Mouse (Mus musculus): ENCODE data around the gene Fbxo46. TPM values are rescaled to one million over a fixed set of nuclear protein-coding genes. Genes with fewer than 3 reads are reported as not detected.

Gene Fbxo46
- total RNA-seq (2012; rRNA removed) (11.5 and 13.7 TPM in 2 replicates), polyA plus RNA-seq (2012; ENCODE audit: insufficient read depth in 1 of 2, insufficient read length in 2 of 2, low read depth in 1 of 2, low replicate concordance in 2 of 2, missing spikeins in 1 of 2) (10 to 100 TPM in 1 of 2 experiments, not detected in 1; 10.1 TPM)

DNA sequence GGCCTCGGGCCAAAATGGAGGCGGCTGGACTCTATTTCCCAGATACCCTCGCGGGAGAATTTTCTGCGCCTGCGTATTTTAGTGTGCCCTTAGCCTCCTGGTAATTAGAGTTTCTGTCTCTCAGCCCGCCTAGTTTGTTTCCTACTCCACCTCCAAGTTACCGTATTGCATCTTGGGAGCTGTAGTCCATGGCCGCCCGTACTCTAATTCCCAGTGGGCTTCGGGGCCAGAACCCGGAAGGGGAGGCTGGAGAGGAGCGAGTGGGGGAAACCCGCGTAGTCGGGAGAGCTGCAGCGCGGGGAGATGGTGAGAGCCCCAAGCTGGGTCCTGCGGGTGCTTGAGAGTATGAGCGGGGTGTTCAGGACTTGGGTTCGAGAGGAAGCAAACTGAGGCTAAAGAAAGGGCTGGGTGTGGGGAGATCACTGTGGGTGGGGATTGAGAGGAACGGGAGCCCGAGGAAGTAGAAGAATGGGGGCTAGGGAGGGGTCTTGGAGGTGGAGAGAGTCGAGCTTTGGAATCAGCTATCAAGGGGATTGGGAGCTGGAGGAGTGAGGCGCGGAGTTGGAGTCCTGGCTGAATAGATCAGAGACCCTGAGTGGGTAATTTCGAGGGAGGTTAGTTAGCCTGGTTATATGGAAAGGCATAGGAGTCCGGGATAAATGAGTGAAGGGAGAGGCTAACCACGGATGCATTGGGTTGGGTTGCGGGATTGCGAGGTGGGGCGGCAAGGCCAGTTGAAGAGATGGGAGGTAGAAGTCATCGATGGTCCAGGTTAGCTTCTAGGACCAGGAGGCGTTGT is at the start of gene Fbxo46:
Gene Fbxo46, plus strand, starts transcription at position 229 of the 799 bp plus-strand sequence.
- H3K27me3 ChIP-seq (ENCODE audit: control insufficient read depth in 1 of 2, insufficient read depth in 2 of 2, low read length in 2 of 2) = no peaks in the 10 kb centered on the region
- H3K9me3 ChIP-seq (replicated peaks; ENCODE audit: insufficient read depth, low read length) = no peaks in the 10 kb centered on the region
- peak within 1 kb of the TSS; percentile 26 for H3K27ac ChIP-seq (ENCODE audit: control insufficient read depth, low read depth, low read length)
- peaks cover 0 to 11% of the 10 kb centered on the region in 2 experiments; a peak in 2 of 4 replicates for H3K36me3 ChIP-seq (ENCODE audit: control insufficient read depth in 1 of 2, insufficient read depth in 2 of 2, low read length in 2 of 2)
- H3K79me2 ChIP-seq (ENCODE audit: control insufficient read depth, insufficient read depth, low read length, poor library complexity) = peaks cover 16% of the 10 kb centered on the region
- H3K9ac ChIP-seq (ENCODE audit: control insufficient read depth, low read depth, low read length, poor library complexity, severe bottlenecking) = peak within 1 kb of the TSS; percentile 87
- peak; percentile 98 for DNase-seq (ENCODE audit: low read depth, low spot score)
- H3K4me1 ChIP-seq (ENCODE audit: control insufficient read depth in 1 of 2, insufficient read depth in 2 of 2, low read length in 2 of 2) = peaks cover 2 to 9% of the 10 kb centered on the region in 2 experiments; a peak in 3 of 4 replicates
- H3K4me3 ChIP-seq (ENCODE audit: control insufficient read depth in 1 of 2, insufficient read depth in 1 of 2, low read depth in 2 of 2, low read length in 2 of 2) = peak within 1 kb of the TSS; percentile 62 to 88
- no peak for TF ChIP-seq MEF2A (IDR thresholded peaks at IDR 0.05; ENCODE audit: extremely low read depth, insufficient replicate concordance, low read depth, low read length, poor library complexity, severe bottlenecking)
- TF ChIP-seq BHLHE40 (IDR thresholded peaks at IDR 0.05; ENCODE audit: borderline replicate concordance, low read depth, low read length) = no peak
- no peak for TF ChIP-seq CHD1 (IDR thresholded peaks at IDR 0.05; ENCODE audit: low read depth, low read length)
- TF ChIP-seq TAL1 (IDR thresholded peaks at IDR 0.05; ENCODE audit: low read length) = no peak
- no peak for TF ChIP-seq MYC (IDR thresholded peaks at IDR 0.05; ENCODE audit: low read depth, low read length)
- no peak for TF ChIP-seq E2F4 (IDR thresholded peaks at IDR 0.05; ENCODE audit: borderline replicate concordance, low read depth, low read length)
- no peak for TF ChIP-seq ZC3H11A (IDR thresholded peaks at IDR 0.05; ENCODE audit: low read depth, low read length)
- peak; percentile 98 for TF ChIP-seq KAT2A (conservative IDR thresholded peaks at IDR 0.05; ENCODE audit: low read depth, low read length)
- TF ChIP-seq GABPA (IDR thresholded peaks at IDR 0.05; ENCODE audit: low read depth, low read length) = no peak
- TF ChIP-seq ZKSCAN1 (IDR thresholded peaks at IDR 0.05; ENCODE audit: low read depth, low read length) = no peak
- no peak for TF ChIP-seq RCOR1 (IDR thresholded peaks at IDR 0.05; ENCODE audit: low read depth, low read length)
- 0 out of 2 replicates have a peak, but pooled peaks have one; percentile 23 for TF ChIP-seq TBP (IDR thresholded peaks at IDR 0.05; ENCODE audit: low read depth, low read length)
- TF ChIP-seq HCFC1 (IDR thresholded peaks at IDR 0.05; ENCODE audit: low read depth, low read length) = peak; percentile 98
- TF ChIP-seq CHD2 (IDR thresholded peaks at IDR 0.05; ENCODE audit: low read length) = no peak
- peak; percentile 76 for TF ChIP-seq MXI1 (IDR thresholded peaks at IDR 0.05; ENCODE audit: low read depth, low read length)
- TF ChIP-seq USF1 (IDR thresholded peaks at IDR 0.05; ENCODE audit: low read depth, low read length) = no peak
- TF ChIP-seq NELFE (IDR thresholded peaks at IDR 0.05; ENCODE audit: low read depth, low read length) = peak; percentile 90
- no peak for TF ChIP-seq MYB (IDR thresholded peaks at IDR 0.05; ENCODE audit: low read depth, low read length)
- no peak for TF ChIP-seq UBTF (IDR thresholded peaks at IDR 0.05; ENCODE audit: borderline replicate concordance, insufficient read depth, low read depth, low read length)
- no peak for TF ChIP-seq RAD21 (IDR thresholded peaks at IDR 0.05; ENCODE audit: low read depth, low read length)
- no peak for TF ChIP-seq MAX (IDR thresholded peaks at IDR 0.05; ENCODE audit: low read length)
- no peak for TF ChIP-seq POLR2AphosphoS5 (IDR thresholded peaks at IDR 0.05; ENCODE audit: borderline replicate concordance, low read depth, low read length)
- no peak for TF ChIP-seq CTCF (IDR thresholded peaks at IDR 0.05 in 2 of 3, conservative IDR thresholded peaks at IDR 0.05 in 1 of 3; ENCODE audit: control insufficient read depth in 1 of 3, insufficient read depth in 1 of 3, low read depth in 2 of 3, low read length in 3 of 3, poor library complexity in 1 of 3, severe bottlenecking in 1 of 3)
- TF ChIP-seq EP300 (IDR thresholded peaks at IDR 0.05; ENCODE audit: low read depth in 1 of 2, low read length in 2 of 2) = no peak
- TF ChIP-seq MAFK (IDR thresholded peaks at IDR 0.05; ENCODE audit: borderline replicate concordance, low read depth, low read length) = no peak
- TF ChIP-seq SMC3 (IDR thresholded peaks at IDR 0.05; ENCODE audit: low read depth, low read length) = no peak
- TF ChIP-seq SIN3A (IDR thresholded peaks at IDR 0.05; ENCODE audit: low read length) = peak; percentile 99
- TF ChIP-seq JUND (IDR thresholded peaks at IDR 0.05; ENCODE audit: low read depth, low read length) = no peak
- peak; percentile 87 for TF ChIP-seq ZMIZ1 (IDR thresholded peaks at IDR 0.05; ENCODE audit: low read depth, low read length)
- TF ChIP-seq USF2 (IDR thresholded peaks at IDR 0.05; ENCODE audit: borderline replicate concordance in 1 of 2, insufficient read depth in 1 of 2, low read depth in 1 of 2, low read length in 2 of 2) = no peak
- peak; percentile 100 for TF ChIP-seq ELF1 (IDR thresholded peaks at IDR 0.05; ENCODE audit: low read depth, low read length)
- TF ChIP-seq ZNF384 (IDR thresholded peaks at IDR 0.05; ENCODE audit: low read depth, low read length) = no peak
- peak; percentile 74 to 97 for TF ChIP-seq POLR2A (IDR thresholded peaks at IDR 0.05; ENCODE audit: control insufficient read depth in 1 of 2, insufficient read depth in 1 of 2, low read depth in 1 of 2, low read length in 2 of 2, poor library complexity in 1 of 2)
- no peak for TF ChIP-seq ETS1 (IDR thresholded peaks at IDR 0.05; ENCODE audit: low read depth, low read length)
- no peak for TF ChIP-seq GATA1 (IDR thresholded peaks at IDR 0.05; ENCODE audit: low read depth, low read length)
